Mouse (Mus musculus) heart, postnatal 36 days (tissue): ENCODE measurements at regions not wholly inside any gene's neighbourhood (a gene's known extent, or its start where the extent isn't known, plus 50 kb on each side); places are given as distances from the start of the nearest gene placed in this dataset.

Source experiments
- DNase-seq, 2 experiments: peaks; one replicate each; pipeline ENCODE4 v3.0.0; 2021 to 2022
- intact Hi-C: fragments of 180-260 bp; cut with DNase I; formaldehyde crosslinking; loops from one replicate; pipeline ENCODE4 v1.15.1; 2025

DNA sequence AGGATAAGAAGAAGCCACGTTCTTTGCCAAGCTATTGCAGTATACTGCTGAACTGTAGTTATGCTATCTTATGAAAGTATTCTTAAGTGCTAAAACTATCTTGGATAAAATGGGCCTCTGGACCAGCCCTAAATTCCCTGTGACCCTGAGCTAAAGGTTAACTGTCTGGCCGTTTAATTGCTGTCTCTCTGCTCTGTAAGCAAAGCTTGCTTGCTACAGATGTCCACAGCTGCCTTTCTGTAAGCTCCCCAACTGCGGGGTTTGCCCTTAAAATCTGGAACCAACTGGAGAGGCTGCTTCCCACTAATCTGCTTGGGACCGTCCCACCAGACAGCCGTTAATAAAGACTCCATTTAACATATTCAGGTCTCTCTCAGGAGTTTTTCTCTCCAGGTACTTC is 73.2 kb upstream of the 1700021F07Rik start:
- peak; percentile 47 to 51 for DNase-seq
- intact Hi-C loops = no loop called here

DNA sequence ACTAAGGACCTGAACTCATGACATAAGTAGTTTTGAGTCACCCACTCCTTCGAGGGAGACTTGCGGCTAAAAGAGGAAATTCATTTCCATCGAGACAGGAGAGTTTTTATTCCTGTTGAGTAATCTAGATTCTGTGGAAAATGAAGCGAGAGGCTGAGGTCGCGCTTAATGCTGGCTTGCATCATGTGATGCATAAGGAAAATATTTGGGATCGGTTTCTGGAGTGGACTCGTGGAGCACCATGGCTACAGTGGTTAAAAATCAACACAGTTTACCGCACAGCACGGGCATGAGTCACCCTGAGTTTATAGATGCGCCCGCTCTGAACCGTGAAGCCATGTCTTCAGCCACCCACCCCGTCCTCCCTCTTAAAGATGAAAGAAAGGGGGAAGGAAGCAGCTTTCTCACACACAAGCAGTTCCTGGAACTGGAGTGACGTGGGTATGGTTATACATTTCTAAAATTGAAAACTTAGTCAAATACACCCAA is 70.3 kb upstream of the 1700021F07Rik start:
- DNase-seq = no peak
- intact Hi-C loops = loop anchor here (2.0 to 5.0 kb wide), 3 partner anchors 100 to 223 kb away; no protein-coding TSS in a partner anchor

DNA sequence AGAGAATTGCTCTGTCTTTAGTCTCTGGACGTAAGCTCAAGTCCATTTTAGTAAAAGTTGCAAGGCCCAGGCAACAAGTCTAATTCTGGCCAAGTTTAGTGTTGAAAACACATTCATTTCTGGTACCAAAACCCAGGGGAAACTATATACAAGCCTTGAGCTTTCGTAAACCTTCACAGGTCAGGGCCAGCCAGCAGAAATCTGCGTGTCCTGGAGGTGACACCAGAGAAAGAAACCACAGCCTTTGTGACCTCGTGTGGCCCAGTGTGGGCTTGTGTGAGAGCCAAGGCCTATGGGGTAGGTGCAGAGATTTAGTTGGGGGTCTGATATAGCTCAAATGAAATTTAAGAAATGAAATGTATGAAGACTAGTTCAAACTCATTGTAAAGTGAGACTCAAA is 69.6 kb upstream of the 1700021F07Rik start:
- no peak for DNase-seq
- intact Hi-C loops = loop anchor here (1.0 to 5.0 kb wide), 4 partner anchors 100 to 266 kb away; no protein-coding TSS in a partner anchor

DNA sequence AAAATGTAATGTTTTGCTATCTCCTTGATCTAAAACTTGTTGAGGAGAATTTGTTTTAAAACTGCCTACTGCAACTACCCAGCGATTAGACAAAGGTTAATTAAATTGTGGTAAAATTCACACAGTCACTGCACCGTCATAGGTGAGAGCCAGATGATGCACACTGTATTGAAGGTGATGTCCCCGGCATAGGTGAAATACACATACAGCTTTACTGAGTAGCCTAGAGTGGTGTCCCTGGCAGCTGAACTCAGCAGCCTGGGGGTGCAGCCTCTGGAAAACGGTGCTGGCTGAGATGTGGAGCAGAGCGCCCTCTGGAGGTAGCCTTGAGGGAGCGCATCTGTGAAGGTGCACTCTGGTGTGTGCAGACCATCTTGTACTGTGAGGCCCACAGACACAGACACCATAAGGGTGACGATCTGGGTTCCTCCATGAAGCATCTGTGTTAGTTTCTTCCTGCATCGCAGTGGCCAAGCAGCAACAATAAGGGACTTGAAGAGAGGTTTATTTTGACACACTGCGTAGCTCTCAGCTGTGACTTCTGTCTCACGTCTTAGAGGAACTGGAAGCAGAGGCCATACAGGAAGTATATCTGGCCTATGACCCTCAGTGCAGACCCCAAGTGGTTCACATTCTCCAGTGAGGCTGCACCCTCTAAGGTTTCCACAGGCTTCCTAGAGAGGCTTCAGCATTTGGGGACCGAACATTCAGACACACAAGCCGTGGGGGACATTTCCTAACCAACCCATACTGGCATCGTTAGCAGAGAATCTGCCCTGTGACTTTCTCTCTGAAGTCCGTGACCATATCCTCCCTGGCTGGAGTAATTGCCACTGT is 68.6 kb upstream of the 1700021F07Rik start:
- peak; percentile 38 to 56 for DNase-seq
- intact Hi-C loops = loop anchor here (1.0 to 5.0 kb wide), 4 partner anchors 101 to 267 kb away; no protein-coding TSS in a partner anchor

DNA sequence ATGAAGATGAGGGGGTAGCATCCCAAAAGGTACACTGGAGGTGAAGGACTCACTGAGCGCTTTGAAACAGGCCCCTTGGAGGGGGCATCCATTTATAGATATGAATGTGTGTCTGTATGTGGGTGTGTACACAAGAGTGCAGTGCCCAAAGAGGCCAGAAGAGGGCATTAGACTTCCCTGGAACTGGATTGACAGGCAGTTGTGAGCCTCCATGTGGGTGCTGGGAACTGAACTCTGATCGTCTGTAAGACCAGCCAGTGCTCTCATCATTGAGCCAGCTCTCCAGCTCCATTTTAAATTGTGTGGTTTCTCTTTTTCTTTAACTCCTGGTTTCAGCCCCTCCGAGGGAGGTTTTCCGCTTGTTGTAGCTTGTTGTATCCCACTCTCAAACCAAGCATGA is 67.6 kb upstream of the 1700021F07Rik start:
- intact Hi-C loops = loop anchor here (5.0 kb wide), 2 partner anchors 102 to 117 kb away; no protein-coding TSS in a partner anchor
- no peak for DNase-seq

DNA sequence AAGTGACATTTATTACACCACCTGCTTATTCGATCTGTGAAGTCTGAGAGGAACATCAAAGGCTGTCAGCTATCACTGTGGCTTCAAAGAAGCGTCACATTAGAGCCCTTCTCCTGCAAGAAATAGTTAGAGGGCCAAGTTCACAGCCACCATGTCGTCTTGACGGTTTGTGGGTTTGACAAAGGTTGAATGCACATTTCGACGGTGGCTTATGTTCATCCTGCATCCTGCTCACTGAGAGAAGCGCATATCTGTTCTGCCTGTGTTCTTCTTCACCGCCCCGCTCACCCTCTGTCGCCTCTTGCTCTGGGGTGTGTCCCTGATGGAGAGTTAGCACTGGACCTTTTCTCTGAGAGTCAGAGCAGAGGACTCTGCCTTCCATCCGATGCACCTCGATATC is 67.2 kb upstream of the 1700021F07Rik start:
- intact Hi-C loops = no loop called here
- no peak for DNase-seq

DNA sequence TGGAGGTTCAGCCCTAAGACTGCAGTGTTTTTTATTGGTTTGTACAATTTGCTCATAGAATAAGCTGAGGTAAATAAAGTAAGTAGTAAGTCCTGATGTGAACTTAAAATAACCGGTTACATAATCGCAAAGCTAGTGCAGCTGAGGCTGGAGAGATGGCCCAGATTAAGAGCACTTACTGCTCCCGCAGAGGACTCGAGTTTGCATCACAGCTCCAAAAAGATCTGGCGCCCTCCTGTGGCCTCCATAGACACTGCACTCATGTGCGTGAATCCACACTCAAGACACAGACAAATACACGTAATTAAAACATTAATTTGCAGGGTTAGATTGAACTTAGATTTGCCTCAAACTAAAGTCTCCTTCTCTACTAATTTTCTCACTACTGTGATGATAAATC is 66.3 kb upstream of the 1700021F07Rik start:
- intact Hi-C loops = loop anchor here (2.0 kb wide), 1 partner anchor 91 kb away; no protein-coding TSS in a partner anchor
- no peak for DNase-seq

DNA sequence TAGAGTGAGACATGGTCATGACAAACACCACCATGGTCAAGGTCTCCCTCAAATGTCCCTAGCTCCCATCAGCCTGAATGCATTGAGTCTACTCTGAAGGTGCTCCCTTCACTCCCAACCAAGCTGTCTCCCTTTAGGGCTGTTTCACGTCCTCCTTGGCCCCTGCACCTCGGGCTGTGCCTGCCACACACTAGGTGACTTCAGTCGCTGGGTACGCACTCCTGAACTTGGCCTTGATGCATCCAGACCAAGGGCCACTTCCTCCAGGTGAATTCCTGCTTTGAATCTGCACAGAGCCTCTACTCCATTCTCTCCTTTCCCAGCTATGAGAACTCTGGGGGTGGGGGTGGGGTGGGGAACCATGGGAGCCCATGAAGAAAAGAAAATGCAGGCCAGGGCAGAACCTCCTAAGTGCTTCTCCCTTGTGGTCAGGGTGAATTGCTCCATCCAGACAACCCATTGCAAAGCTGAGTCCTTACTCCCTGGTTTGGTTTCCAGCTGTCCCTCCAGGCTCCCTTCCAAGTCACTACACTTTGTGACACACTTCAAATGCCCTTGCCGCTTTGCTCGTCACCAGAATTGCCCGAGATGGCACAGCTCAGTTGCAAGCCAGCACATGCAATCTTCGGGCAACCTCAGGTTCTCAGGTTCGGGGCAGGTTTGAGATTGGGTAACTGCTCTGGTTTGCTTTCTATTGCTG is 65.3 kb upstream of the 1700021F07Rik start:
- intact Hi-C loops = loop anchor here (2.0 kb wide), 1 partner anchor 90 kb away; no protein-coding TSS in a partner anchor
- DNase-seq = no peak

DNA sequence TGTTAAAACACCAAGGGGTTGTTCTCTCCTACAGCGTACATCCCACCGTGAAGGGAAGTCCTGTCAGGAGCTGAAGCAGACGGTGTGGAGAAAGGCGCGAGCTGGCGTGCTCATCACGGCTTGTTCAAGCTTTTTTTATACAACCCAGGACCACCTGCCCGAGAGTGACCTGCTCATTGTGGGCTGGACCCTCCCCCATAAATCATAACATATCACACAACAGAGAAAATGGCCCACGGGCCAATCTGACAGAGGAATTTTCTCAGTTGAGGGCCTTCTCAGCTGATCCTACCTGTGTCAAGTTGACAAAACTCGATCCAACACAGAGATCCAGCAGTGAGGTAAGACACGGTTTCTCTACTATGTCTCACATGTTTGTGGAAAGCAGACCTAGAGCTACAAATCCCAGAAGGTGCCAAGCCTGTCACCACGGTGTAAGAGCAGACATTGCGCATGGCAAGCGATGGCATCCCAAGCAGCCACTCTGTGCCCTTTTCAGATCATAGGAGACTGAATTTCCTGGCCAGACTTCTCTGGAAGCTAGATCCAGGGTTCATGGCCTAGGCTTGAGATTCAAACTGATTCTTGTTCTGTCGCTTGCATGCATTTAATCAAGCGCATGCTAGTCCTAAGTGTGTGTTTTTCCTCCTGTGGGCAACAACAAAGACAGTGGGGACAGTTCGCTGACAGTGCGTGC is 64.6 kb upstream of the 1700021F07Rik start:
- intact Hi-C loops = loop anchor here (2.0 kb wide), 1 partner anchor 89 kb away; no protein-coding TSS in a partner anchor

DNA sequence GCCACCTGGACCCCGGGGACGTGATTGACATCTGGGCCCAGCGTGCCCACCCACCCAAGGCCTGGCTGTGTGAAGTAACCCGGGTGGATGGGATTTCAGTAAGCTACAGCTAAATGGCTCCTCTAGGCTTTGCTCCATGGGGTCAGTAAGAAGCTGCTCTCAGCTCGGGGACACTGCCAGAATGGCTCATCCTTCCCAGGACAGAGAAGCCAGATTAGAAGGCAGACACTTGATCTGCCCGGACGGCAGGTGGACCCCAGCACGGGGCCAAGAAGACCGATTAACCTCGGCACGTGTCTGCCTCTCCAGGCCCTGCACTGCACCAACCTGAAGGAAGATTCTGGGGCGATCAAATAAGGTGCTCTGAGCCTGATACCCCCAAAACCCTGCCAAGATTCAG is 63.5 kb upstream of the 1700021F07Rik start:
- no peak for DNase-seq
- intact Hi-C loops = no loop called here

More for the DNA sequence above, 64.6 kb upstream of the 1700021F07Rik start:
- no peak for DNase-seq

DNA sequence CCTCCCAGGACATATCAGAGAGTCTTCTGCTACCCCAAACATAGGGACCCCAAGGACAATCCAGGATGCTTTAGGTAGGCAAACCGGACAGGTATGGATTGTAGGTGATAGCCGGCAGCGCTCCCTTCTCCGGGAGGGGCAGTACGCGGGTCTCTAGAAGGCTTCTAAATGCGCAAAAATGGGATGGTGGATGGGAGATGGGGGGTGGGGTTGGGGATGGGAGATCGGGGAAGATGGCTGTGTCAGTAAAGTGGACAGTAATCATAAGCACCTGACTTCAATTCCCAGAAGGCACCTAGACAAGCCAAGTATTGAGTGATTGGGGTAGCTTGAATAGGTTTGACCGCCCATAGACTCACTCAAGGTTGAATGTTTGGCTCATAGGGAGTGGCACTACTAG is 59.1 kb upstream of the 1700021F07Rik start:
- intact Hi-C loops = no loop called here
- no peak for DNase-seq

DNA sequence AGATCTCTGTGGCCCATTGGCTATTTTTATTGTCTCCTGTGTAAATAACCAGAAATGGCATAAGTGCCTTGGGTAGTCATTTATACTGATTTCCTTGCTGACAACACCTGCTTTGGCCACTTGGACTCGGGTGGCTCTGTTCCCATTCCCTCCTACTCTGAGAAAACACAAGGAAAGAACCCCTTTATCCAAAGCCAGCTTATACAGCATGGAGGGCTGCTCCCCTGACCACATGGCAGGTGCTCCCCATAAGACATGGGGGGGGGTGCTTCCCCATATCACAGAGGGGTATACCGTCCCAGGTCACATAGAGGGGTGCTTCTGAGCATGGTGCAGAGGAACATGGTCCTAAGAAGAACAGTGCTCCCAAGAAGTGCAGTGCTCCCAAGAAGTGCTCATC is 57.8 kb upstream of the 1700021F07Rik start:
- intact Hi-C loops = no loop called here
- no peak for DNase-seq

DNA sequence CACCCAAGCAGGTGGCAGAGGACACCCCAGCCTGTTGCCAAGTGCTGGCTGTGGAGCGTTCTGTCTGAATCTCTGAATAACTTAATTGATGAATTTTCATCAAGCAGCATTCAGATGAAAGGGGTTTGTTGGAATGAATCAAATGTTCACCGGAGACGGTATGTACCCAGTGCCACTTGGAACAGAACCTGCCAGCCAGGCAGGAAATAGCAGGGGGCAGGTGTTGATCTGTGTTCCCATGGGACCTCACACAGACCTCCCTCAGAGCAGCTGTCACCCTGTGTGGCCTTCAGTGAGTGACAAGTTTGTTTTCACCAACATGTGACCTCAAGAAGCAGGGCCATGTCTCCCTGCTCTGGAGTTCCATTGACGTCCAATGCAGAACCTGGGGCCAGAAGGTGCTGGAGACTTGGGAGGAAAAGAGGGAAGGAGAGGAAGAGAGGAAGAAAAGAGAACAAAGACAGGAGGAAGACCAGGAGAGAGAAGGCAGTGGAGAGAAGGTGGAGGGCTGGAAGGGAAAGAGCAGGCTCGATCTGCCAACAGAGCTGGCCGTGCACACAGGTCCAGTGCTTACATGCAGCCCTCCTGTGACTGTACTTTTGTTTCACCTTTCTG is 57.3 kb upstream of the 1700021F07Rik start:
- intact Hi-C loops = no loop called here
- DNase-seq = no peak

DNA sequence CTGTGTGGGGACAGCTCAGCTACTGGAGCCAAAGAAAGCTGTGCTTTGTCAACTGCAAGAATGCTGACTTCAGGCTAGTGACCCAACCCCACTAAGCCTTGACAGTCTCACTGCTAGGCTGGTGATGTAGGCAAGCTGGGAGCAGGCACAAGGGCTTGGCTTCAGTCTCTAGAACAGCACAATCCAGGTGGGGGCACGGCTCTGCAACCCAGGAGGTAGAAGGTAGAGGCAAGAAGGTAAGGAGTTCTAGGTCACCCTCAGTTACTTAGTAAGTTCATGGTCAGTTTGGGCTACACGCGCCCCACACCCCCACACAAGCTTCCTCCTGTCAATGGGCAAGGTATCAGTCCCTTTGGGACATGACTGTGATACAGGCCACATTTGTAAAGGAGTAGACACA is 54.2 kb upstream of the 1700021F07Rik start:
- intact Hi-C loops = no loop called here
- DNase-seq = no peak

DNA sequence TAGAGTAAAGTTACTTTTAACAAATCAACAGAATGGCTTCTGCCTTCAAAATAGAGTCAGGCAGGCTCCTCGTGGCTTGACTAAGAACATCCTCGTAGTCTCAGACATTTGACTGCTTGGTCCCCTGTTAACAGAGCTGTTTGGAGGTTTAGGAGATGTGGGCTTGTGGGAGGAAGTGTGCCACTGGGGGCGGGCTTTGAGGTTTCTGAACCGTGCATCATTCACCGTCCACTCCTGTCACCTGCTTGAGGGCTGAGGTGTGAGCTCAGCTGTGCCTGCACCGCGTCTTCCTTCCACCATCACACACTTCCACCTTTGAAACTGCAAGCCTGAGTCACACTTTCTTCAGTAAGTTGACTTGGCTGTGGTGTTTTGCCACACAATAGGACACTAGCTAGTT is 52.6 kb upstream of the 1700021F07Rik start:
- no peak for DNase-seq
- intact Hi-C loops = no loop called here
